Mouse (Mus musculus) thymus, adult 2 months (tissue): ENCODE measurements around the gene Ubxn7. TPM values are rescaled to one million over a fixed set of nuclear protein-coding genes. Genes with fewer than 3 reads are reported as not detected.

Source experiments
- DNase-seq: peaks from one replicate; pipeline ENCODE4 v3.0.0; 2021
- H3K27ac ChIP-seq: fragments of 200-500 bp; 2 replicates; pipeline ENCODE4 v1.5.1; 2012; ENCODE audit warnings: low read length, control low read depth; ENCODE audit not compliant: control insufficient read depth, insufficient read depth
- H3K27me3 ChIP-seq: fragments of 200-500 bp; 2 replicates; pipeline ENCODE4 v1.6.1; 2012; ENCODE audit warnings: mild to moderate bottlenecking, low read length, moderate library complexity, mixed read lengths; ENCODE audit not compliant: control insufficient read depth, insufficient read depth
- H3K36me3 ChIP-seq: fragments of 200-500 bp; 2 replicates; pipeline ENCODE4 v1.6.1; 2012; ENCODE audit warnings: mild to moderate bottlenecking, low read length, moderate library complexity; ENCODE audit not compliant: control insufficient read depth, insufficient read depth
- H3K4me1 ChIP-seq: fragments of 200-500 bp; replicated peaks from 2 replicates; pipeline ENCODE4 v1.6.1; 2012; ENCODE audit warnings: low read length; ENCODE audit not compliant: control insufficient read depth, insufficient read depth
- H3K4me3 ChIP-seq: fragments of 200-500 bp; 2 replicates; pipeline ENCODE4 v1.5.1; 2012; ENCODE audit warnings: mild to moderate bottlenecking, low read length, control low read depth, moderate library complexity; ENCODE audit not compliant: control insufficient read depth, insufficient read depth
- CTCF ChIP-seq: fragments of 200-500 bp; IDR thresholded peaks from 2 replicates; pipeline ENCODE4 v1.5.1; 2012; ENCODE audit warnings: mild to moderate bottlenecking, control low read depth, low read length, moderate library complexity, borderline replicate concordance; ENCODE audit not compliant: control insufficient read depth, poor library complexity, insufficient read depth; ENCODE audit errors: extremely low read depth
- POLR2A ChIP-seq: fragments of 200-500 bp; IDR thresholded peaks from 2 replicates; pipeline ENCODE4 v1.6.1; 2012; ENCODE audit warnings: mild to moderate bottlenecking, low read length, control low read depth, moderate library complexity; ENCODE audit not compliant: control insufficient read depth, poor library complexity, insufficient read depth; ENCODE audit errors: extremely low read depth
- WGBS: fragments of 180-500 bp; shearing (Covaris S2); methylation state at CpG from one replicate; pipeline ENCODE4 v1.1.7; 2018; 5-methylcytosine and 5-hydroxymethylcytosine counted together
- polyA plus RNA-seq: library from polyadenylated mRNA; depleted of rRNA; stranded (reverse); fragments of >200 nt; gene quantifications from 2 replicates; pipeline ENCODE4 v1.2.3, GENCODE M21; 2012

Ubxn7 gene
- polyA plus RNA-seq, 1 experiment, result 50.1 TPM

DNA sequence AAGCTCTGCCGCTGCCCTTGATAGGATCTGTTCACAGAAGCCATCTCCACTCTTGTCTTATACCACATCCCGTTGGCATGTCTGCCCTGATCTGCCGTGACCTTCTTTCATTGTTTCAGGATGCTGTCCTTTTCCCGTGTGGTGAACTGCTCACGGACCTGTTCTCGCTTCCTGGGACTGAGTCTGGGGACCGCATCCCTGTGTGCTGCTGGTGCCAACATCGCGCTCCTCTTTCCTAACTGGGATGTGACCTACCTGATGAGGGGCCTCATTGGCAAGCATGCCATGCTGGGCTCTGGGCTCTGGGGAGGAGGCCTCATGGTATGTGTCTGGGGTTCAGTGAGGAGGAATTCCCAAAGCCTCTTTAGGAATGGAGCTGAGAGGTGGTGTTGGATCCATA lies 73.7 kb downstream of the Ubxn7 start:
- no peak overlapping the region for H3K27ac ChIP-seq
- no peaks in the 10 kb centered on the region for H3K27me3 ChIP-seq
- no peak for DNase-seq
- WGBS, result 98% methylated on average over 9 of the region's 9 CpGs
- no peak overlapping the region for H3K4me3 ChIP-seq
- peaks cover 5% of the 10 kb centered on the region for H3K4me1 ChIP-seq
- no peak for TF ChIP-seq POLR2A
- TF ChIP-seq CTCF, result no peak
- H3K36me3 ChIP-seq, result no peaks in the 10 kb centered on the region

DNA sequence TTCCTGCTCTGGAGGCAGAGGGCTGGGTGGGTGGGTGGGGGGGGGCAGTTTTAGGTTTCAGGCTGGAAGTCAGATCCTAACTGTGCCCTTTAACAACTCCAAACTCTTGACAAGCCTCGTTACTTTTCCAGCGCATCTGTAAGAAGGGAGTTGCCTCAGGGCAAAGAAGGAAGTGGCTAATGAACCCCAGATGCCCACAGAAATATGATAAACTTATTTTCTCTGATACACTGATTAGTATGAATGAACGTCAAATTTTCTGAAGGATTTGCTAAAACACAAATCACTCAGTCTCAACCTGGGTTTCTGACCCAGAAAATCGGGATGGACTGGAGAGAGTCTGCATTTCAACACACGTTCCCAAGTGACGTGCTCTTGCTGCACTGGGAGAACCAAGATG lies 74.6 kb downstream of the Ubxn7 start:
- Histone ChIP-seq H3K27me3 (no peaks in the 10 kb centered on the region), H3K27ac (no peak overlapping the region), H3K36me3 (no peaks in the 10 kb centered on the region), H3K4me3 (no peak overlapping the region), H3K4me1 (peaks cover under 1% of the 10 kb centered on the region; the same call in 1 of the 2 replicates)
- TF ChIP-seq POLR2A (no peak), CTCF (no peak)
- WGBS, result 81% methylated on average over 6 of the region's 6 CpGs
- no peak for DNase-seq

DNA sequence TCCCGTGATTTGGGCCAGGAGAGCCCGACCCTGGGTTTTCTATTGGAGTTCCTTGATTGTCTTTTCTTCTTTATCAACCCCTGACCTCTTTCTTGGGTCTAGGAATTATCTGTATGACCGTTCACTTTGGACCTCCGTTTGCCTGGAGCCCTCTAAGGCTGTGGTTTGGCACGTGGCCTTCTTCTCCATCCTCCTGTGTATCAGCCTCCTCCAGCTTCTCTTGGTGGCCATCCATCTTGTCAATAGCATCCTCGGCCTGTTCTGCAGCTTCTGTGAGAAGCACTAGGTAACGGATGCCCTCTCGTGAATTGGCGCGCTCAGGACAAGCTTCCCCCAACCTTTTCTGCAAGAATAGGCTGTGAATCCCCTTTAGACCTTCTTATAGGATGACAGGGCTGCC lies 75.7 kb downstream of the Ubxn7 start:
- no peak for DNase-seq
- no peak for TF ChIP-seq CTCF
- TF ChIP-seq POLR2A, result no peak
- 77% methylated on average over 10 of the region's 10 CpGs for WGBS
- Histone ChIP-seq H3K4me3 (no peak overlapping the region), H3K4me1 (no peaks in the 10 kb centered on the region; the same call in 1 of the 2 replicates), H3K36me3 (no peaks in the 10 kb centered on the region), H3K27me3 (no peaks in the 10 kb centered on the region), H3K27ac (no peak overlapping the region)

DNA sequence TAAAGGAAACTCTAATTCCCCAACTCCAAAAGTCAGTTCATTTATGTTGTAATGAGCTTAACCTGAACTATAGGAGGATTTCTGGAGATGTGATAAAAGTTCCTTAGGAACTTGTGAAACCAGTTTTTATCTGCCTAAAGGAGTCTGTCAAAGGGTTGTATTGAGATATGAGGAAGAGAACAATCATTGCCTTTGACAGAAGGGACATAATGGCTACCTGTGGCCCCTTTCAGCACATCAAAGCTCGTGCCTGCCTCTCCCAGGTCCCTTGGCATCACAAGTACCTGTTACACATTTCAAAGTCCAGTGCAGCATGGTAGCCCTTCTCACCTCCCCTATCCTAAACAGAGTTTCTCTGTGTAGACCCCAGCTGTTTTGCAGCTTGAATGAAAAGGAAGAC lies 85.4 kb downstream of the Ubxn7 start:
- WGBS, result 86% methylated on average over 1 of the region's 1 CpGs

DNA sequence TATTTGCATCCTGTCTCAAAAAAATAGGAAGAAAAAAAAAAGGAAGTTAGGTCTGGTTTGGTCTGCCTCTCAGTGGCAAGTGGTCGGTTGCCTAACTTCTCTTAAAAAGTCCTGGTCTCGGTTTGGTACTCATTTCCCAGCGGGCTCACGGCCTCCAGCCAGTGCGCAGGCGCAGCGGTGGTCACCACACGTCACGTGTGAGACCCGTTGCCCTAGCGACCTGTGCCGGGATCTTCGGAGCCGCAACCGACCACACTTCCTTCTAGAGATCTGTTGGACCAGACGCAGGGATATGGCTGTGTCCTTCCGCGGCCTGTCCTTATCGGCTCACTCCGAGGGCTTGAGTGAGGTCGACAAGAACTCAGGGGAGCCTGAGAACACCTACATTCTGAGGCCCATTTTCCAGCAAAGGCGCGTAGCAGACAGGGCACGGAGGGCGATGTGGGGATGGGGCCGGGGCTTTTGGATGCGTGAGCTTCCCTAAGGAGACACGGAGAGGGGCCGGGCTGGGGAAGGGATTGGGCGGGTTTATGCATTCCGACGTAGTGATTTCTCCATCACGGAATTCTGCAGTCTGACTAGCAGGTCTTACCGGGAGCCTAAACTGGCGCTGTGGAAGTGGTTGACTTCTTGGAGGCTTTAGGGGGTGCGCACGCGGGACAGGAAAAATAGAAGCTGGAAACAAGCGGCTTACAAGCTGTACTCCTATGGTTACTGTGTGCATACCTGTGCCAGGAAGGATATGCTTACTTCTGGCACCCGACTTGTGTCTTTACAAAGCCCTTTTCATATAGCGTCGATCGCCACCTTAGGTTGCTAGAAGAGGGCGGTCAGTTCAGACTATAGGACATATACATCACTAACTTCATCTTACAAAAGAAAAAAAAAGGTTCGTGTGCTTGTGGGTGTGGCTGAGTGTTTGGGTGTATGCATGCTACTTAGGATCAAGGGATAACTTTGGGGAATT lies 87.7 kb downstream of the Ubxn7 start, which contains the start of gene Tctex1d2:
Tctex1d2 (plus strand) TSS at position 186 of the 967 bp plus-strand sequence.
- WGBS, result 6% methylated on average over 45 of the region's 45 CpGs
- H3K4me1 ChIP-seq, result 0 out of 2 replicates have a peak, but pooled peaks cover 4% of the 10 kb centered on the region
- peak; percentile 89 for DNase-seq
- peak within 1 kb of the TSS; percentile 69 for H3K4me3 ChIP-seq
- no peaks in the 10 kb centered on the region for H3K27me3 ChIP-seq
- no peaks in the 10 kb centered on the region for H3K36me3 ChIP-seq
- TF ChIP-seq CTCF, result 0 out of 2 replicates have a peak, but pooled peaks have one; percentile 11
- 0 out of 2 replicates have a peak, but pooled peaks have one; percentile 23 for TF ChIP-seq POLR2A
- no peak within 1 kb of the TSS for H3K27ac ChIP-seq

More for the DNA sequence above, 85.4 kb downstream of the Ubxn7 start:
- H3K36me3 ChIP-seq, result no peaks in the 10 kb centered on the region
- H3K27ac ChIP-seq, result no peak overlapping the region
- no peaks in the 10 kb centered on the region for H3K27me3 ChIP-seq
- TF ChIP-seq POLR2A, result no peak
- TF ChIP-seq CTCF, result no peak
- DNase-seq, result no peak
- peaks cover 12% of the 10 kb centered on the region for H3K4me1 ChIP-seq
- H3K4me3 ChIP-seq, result no peak overlapping the region

DNA sequence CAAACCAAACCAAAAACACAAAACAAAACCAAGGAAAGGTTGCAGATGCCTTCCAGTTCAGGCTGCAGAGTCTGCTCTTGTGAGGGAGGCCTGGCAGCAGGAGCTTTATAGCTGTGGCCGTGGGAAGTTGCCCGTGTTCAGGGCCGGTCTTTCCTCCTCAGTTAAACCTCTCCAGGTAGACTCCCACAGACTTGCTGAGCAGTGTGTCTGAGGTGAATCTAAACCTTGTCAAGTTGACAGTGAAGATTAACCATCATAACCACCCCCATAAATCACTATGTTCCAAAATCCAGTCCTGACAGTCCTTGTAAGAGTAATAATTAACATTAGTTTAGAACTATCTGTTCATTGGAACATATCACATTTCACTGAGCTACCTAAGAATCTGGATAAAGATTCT lies 95.4 kb downstream of the Ubxn7 start:
- Histone ChIP-seq H3K36me3 (no peaks in the 10 kb centered on the region), H3K4me1 (peaks cover 9% of the 10 kb centered on the region), H3K27me3 (no peaks in the 10 kb centered on the region), H3K4me3 (no peak overlapping the region), H3K27ac (no peak overlapping the region)
- WGBS, result 96% methylated on average over 3 of the region's 3 CpGs
- no peak for DNase-seq
- TF ChIP-seq POLR2A (no peak), CTCF (no peak)
